Mouse (Mus musculus): ENCODE data around the gene Ubap1l. TPM values are rescaled to one million over a fixed set of nuclear protein-coding genes. Genes with fewer than 3 reads are reported as not detected.

Gene Ubap1l
- polyA plus RNA-seq, 1 experiment from 2014 or later: 0.14 TPM

GRCm38 (mm10) chr9:65375163-65375934, 14.5 kb downstream of the Ubap1l start:
- WGBS: 80% methylated on average over 9 of the region's 9 CpGs
- Histone ChIP-seq H3K27me3 (no peaks in the 10 kb centered on the region), H3K27ac (no peak overlapping the region), H3K4me2 (no peak overlapping the region), H3K4me1 (no peaks in the 10 kb centered on the region), H3K4me3 (replicated peaks) (no peak overlapping the region), H3K9ac (no peak overlapping the region), H3K36me3 (0 out of 2 replicates have a peak, but pooled peaks cover 6% of the 10 kb centered on the region), H3K9me3 (replicated peaks) (no peaks in the 10 kb centered on the region)
- ATAC-seq (replicated peaks; ENCODE audit: low FRiP score): no peak

DNA sequence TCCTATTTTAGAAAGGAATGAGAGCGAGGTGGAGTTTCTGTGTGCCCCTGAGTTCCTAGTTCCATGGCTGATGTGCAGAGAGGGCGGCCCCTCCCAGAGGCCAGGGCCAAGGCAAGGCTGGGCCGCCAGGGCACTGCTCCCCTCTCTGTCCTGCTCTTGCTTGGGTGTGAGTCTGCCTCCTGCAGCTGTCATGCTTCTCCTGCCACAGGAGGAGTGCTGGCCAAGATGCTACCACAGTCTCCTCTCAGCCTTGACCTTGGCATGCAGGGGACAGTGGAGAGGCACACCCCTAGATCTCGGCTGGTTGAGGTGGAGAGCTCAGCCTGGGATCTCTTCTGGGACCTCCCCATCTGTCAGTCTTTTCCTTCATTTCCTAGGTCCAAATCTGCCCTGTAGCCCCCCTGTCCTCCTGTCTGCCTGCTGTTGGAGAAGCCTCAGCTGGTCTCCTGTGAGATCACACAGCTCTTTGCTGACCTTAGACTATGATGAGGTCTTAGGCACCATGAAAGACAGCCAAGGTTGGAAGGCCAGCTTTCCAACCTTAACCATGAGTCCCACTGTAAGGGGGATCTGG, 20.3 kb downstream of the Ubap1l start:
- H3K36me3 ChIP-seq: 0 out of 2 replicates have a peak, but pooled peaks cover 3% of the 10 kb centered on the region
- WGBS: 78% methylated on average over 4 of the region's 4 CpGs
- H3K4me3 ChIP-seq (replicated peaks): no peak overlapping the region
- no peak overlapping the region for H3K4me2 ChIP-seq
- no peak overlapping the region for H3K27ac ChIP-seq
- H3K9ac ChIP-seq: no peak overlapping the region
- ATAC-seq (replicated peaks; ENCODE audit: low FRiP score): no peak
- peaks cover 19% of the 10 kb centered on the region for H3K4me1 ChIP-seq
- H3K9me3 ChIP-seq (replicated peaks): no peaks in the 10 kb centered on the region
- no peaks in the 10 kb centered on the region for H3K27me3 ChIP-seq

GRCm38 (mm10) chr9:65382031-65382750, 21.4 kb downstream of the Ubap1l start:
- ATAC-seq (replicated peaks; ENCODE audit: low FRiP score): no peak
- no peak overlapping the region for H3K4me2 ChIP-seq
- no peaks in the 10 kb centered on the region for H3K36me3 ChIP-seq
- no peak overlapping the region for H3K27ac ChIP-seq
- H3K4me1 ChIP-seq: peaks cover 27% of the 10 kb centered on the region
- WGBS: 74% methylated on average over 6 of the region's 6 CpGs
- no peaks in the 10 kb centered on the region for H3K27me3 ChIP-seq
- H3K4me3 ChIP-seq (replicated peaks): no peak overlapping the region
- H3K9ac ChIP-seq: no peak overlapping the region
- no peaks in the 10 kb centered on the region for H3K9me3 ChIP-seq (replicated peaks)

DNA sequence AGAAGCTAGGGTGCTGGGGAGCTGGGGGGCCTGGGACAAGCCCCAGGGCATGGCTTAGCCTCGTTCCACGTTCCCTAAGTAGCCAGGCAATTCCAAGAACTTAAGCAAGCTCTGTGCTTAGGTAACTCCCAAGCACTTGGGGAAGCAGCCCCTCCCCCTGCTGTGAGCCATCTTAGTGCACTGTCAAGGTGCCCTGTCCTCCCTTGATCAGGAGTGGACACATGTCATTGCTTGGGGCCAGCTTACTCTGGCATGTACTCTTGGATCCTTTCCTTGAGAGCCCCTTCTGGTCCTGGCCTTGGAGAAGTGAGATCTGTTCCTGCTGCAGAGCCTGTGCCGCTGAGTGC, 21.9 kb downstream of the Ubap1l start:
- H3K27ac ChIP-seq: no peak overlapping the region
- H3K9ac ChIP-seq: no peak overlapping the region
- H3K4me1 ChIP-seq: peaks cover 27% of the 10 kb centered on the region
- no peak for ATAC-seq (replicated peaks; ENCODE audit: low FRiP score)
- H3K27me3 ChIP-seq: no peaks in the 10 kb centered on the region
- no peaks in the 10 kb centered on the region for H3K36me3 ChIP-seq
- no peaks in the 10 kb centered on the region for H3K9me3 ChIP-seq (replicated peaks)
- WGBS: 54% methylated on average over 3 of the region's 3 CpGs
- no peak overlapping the region for H3K4me2 ChIP-seq
- no peak overlapping the region for H3K4me3 ChIP-seq (replicated peaks)

DNA sequence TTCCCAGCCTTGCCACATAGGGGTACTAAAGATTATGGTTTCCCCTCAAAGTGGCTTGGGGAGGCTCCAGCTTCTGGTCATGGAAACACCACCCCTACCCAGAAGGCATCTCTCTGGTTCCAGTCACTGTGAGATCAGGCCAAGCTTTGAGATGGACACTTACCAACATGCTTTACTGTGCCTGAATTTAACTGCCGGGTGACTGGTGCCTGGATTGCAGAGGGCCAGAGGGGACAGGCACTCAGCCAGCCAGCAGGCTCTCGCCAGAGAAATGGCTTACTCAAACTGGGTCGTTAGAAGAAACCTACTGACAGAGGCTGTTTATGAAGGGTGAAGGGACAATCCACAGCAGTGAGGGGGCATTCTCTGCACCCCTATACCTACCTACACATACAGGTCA, 23.4 kb downstream of the Ubap1l start:
- ATAC-seq (replicated peaks; ENCODE audit: low FRiP score): no peak

DNA sequence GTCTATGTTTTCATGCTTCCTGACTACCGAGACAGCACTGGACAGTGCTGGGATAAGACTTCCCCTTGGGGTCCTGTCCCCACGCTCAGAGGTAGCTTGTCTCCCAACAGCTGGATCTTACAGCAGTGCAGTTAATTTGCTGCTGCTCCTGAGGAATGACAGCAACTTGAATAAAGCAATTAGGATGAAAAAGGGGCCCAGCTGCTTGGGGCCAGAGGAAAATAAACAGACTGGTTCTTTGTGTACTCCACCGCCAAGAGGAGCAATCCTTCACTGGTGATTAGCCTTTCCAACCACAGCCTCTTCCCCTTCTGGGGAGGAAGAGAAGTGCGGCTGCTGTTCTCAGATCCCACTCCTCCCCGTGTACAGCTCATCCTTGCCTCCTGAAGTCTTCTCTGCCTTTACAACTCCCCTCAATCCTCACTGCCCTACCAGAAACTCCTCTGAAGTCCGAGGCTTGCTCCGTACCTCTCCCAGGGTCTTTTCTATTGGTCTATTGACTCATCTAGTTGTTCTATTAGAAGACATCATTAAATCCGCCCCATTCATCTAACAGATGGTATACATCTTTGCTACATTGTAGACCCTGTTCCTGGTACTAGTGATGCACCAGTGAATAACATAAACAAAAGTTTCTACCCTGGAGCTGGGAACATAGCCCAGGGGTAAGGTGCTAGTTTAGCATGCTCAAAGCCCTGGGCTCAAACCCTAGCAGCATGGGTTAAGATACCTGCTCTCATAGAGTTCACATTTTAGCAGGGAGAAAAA, 25.7 kb downstream of the Ubap1l start:
- peaks cover 37% of the 10 kb centered on the region for H3K4me1 ChIP-seq
- H3K36me3 ChIP-seq: no peaks in the 10 kb centered on the region
- peak overlapping the region; percentile 84 for H3K27ac ChIP-seq
- no peaks in the 10 kb centered on the region for H3K9me3 ChIP-seq (replicated peaks)
- WGBS: 10% methylated on average over 8 of the region's 8 CpGs
- no peak overlapping the region for H3K4me3 ChIP-seq (replicated peaks)
- peak overlapping the region; percentile 26; the same call in 1 of the 2 replicates for H3K4me2 ChIP-seq
- H3K9ac ChIP-seq: no peak overlapping the region
- H3K27me3 ChIP-seq: peaks cover 19% of the 10 kb centered on the region
- ATAC-seq (replicated peaks; ENCODE audit: low FRiP score): peak; percentile 79

More for the DNA sequence above, 23.4 kb downstream of the Ubap1l start:
- 43% methylated on average over 3 of the region's 3 CpGs for WGBS
- Histone ChIP-seq H3K27me3 (no peaks in the 10 kb centered on the region), H3K4me3 (replicated peaks) (no peak overlapping the region), H3K9me3 (replicated peaks) (no peaks in the 10 kb centered on the region), H3K4me1 (peaks cover 27% of the 10 kb centered on the region), H3K36me3 (no peaks in the 10 kb centered on the region), H3K9ac (no peak overlapping the region), H3K4me2 (no peak overlapping the region), H3K27ac (0 out of 2 replicates have a peak overlapping the region, but pooled peaks have one; percentile 9)

DNA sequence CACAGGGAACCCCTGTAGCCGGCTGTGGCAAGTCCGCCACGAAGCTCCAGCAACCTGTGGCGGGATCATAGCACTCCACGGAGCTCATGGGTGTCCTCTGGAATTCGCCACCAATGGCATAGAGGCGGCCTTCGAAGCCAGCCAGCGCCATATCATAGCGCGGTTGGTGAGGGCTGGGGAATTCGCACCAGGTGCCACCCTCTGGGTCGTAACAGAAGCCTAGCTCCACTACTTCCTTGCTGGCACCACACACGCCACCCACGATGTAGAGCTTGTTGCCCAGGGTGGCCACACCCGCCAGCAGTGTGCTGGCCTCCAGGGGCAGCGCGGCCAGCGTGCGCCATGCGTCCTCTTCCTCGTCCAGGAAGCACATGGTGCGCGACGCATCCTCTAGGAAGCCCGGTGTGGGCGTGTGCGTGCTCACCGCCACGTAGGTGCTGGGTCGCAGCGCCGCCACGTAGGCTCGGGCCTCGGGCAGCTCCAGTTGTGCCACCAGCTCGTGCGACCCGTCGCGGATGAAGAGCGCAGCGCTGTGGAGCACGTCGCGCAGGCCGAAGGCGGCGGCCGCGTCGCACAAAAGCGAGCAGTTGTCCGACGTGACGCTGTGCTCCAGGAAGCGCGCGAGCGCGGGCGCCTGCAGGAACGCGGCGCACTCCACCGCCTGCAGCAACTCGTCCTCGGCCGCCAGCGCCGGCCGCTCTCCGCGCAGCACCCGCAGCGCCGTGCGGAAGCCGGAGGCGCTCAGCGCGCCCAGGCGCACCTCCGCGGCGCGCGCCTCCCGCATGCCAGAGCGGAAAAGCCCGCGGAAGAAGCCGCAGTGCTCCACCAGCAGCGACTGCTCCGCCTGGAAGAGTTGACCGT, 30.1 kb downstream of the Ubap1l start:
- H3K27ac ChIP-seq: no peak overlapping the region
- H3K27me3 ChIP-seq: peaks cover 36% of the 10 kb centered on the region
- no peaks in the 10 kb centered on the region for H3K9me3 ChIP-seq (replicated peaks)
- peak; percentile 31; the same call in 1 of the 2 replicates for ATAC-seq (replicated peaks; ENCODE audit: low FRiP score)
- no peaks in the 10 kb centered on the region for H3K36me3 ChIP-seq
- H3K4me2 ChIP-seq: peak overlapping the region; percentile 67
- H3K4me1 ChIP-seq: peaks cover 23% of the 10 kb centered on the region
- peak overlapping the region; percentile 31 for H3K9ac ChIP-seq
- peak overlapping the region; percentile 48 for H3K4me3 ChIP-seq (replicated peaks)
- 17% methylated on average over 84 of the region's 96 CpGs for WGBS

- Histone ChIP-seq H3K4me1 (peaks cover 18% of the 10 kb centered on the region), H3K27me3 (peaks cover 36% of the 10 kb centered on the region), H3K9ac (peak within 1 kb of the TSS; percentile 31), H3K9me3 (replicated peaks) (no peaks in the 10 kb centered on the region), H3K4me2 (peak within 1 kb of the TSS; percentile 67), H3K4me3 (replicated peaks) (peak within 1 kb of the TSS; percentile 48), H3K27ac (no peak within 1 kb of the TSS), H3K36me3 (no peaks in the 10 kb centered on the region)
- WGBS: 31% methylated on average over 8 of the region's 8 CpGs
- ATAC-seq (replicated peaks; ENCODE audit: low FRiP score): no peak
Measured at GRCm38 (mm10) chr9:65391613-65391964, 30.7 kb downstream of the Ubap1l start, which contains the start of gene Kbtbd13. Kbtbd13 (minus strand) TSS chr9:65391652.

DNA sequence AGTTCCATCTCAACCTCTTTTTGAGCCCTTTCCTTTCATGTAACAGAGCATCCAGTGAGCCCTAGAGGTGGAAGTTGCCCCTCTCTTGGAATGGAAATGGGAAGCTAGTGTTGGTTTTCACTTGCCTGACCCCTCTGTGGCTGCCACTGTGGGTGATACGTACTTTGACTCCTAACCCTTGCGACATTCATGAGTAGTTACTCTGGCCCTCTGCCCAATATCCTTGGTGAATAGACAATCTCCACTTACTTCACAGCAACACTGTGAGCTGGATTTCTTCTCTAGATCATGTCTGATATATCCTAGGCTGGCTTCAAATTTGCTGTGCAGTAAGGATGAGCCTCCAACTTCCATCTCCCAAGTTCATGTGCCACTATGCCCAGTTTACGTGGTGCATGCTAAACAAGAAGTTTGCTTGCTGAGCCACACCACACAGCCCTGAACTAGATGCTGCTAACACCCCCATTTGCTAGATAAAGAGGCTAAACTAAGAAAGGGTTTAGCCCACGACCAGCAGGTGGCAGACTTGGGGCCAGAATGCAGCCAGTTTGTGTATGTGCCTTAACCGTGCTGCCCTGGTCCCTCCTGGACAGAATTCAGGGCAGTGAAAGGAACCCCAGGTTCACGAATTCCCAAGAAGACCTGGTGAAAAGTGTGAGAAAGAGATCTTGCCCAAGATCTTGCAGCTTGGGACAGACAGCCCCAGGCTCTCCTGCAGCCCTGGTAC, 32.0 kb downstream of the Ubap1l start:
- peaks cover 36% of the 10 kb centered on the region for H3K27me3 ChIP-seq
- peaks cover 15% of the 10 kb centered on the region for H3K4me1 ChIP-seq
- H3K36me3 ChIP-seq: no peaks in the 10 kb centered on the region
- no peak for ATAC-seq (replicated peaks; ENCODE audit: low FRiP score)
- H3K4me2 ChIP-seq: no peak overlapping the region
- no peak overlapping the region for H3K27ac ChIP-seq
- WGBS: 29% methylated on average over 6 of the region's 6 CpGs
- H3K9me3 ChIP-seq (replicated peaks): no peaks in the 10 kb centered on the region
- H3K9ac ChIP-seq: no peak overlapping the region
- no peak overlapping the region for H3K4me3 ChIP-seq (replicated peaks)

- Histone ChIP-seq H3K27me3 (peaks cover 36% of the 10 kb centered on the region), H3K4me3 (replicated peaks) (no peak overlapping the region), H3K9me3 (replicated peaks) (no peaks in the 10 kb centered on the region), H3K4me2 (no peak overlapping the region), H3K27ac (peak overlapping the region; percentile 14; the same call in 1 of the 2 replicates), H3K36me3 (no peaks in the 10 kb centered on the region), H3K4me1 (peaks cover 23% of the 10 kb centered on the region), H3K9ac (no peak overlapping the region)
- no peak for ATAC-seq (replicated peaks; ENCODE audit: low FRiP score)
- WGBS: 43% methylated on average over 2 of the region's 2 CpGs
Measured at GRCm38 (mm10) chr9:65393606-65394005, 32.8 kb downstream of the Ubap1l start.
